Mouse (Mus musculus): ENCODE data around the gene Bhlhe41.

Bhlhe41 gene

GRCm38 (mm10) chr6:145845611-145846010, 19.7 kb downstream of the Bhlhe41 start:
- DNase-seq (ENCODE audit: low read depth, low spot score) = no peak

- no peak for DNase-seq (ENCODE audit: low read depth, low spot score)
These were observed 30.0 kb downstream of the Bhlhe41 start for GRCm38 (mm10) chr6:145835359-145835758.

GRCm38 (mm10) chr6:145832927-145833326, 32.4 kb downstream of the Bhlhe41 start:
- DNase-seq (ENCODE audit: low read depth, low spot score) = peak; percentile 58

- DNase-seq (ENCODE audit: low read depth, low spot score) = peak; percentile 70
These were observed 34.7 kb downstream of the Bhlhe41 start for GRCm38 (mm10) chr6:145830617-145831016.

GRCm38 (mm10) chr6:145830117-145830516, 35.2 kb downstream of the Bhlhe41 start:
- peak; percentile 87 for DNase-seq (ENCODE audit: low read depth, low spot score)

- DNase-seq (ENCODE audit: low read depth, low spot score) = no peak
These were observed 36.1 kb downstream of the Bhlhe41 start for GRCm38 (mm10) chr6:145829062-145829835.

- DNase-seq (ENCODE audit: low read depth, low spot score) = no peak
These were observed 39.1 kb downstream of the Bhlhe41 start for GRCm38 (mm10) chr6:145826305-145826704.

GRCm38 (mm10) chr6:145823588-145824234, 41.6 kb downstream of the Bhlhe41 start:
- peak; percentile 71 for DNase-seq (ENCODE audit: low read depth, low spot score)

- no peak for DNase-seq (ENCODE audit: low read depth, low spot score)
These were observed 42.3 kb downstream of the Bhlhe41 start for GRCm38 (mm10) chr6:145823103-145823502.

GRCm38 (mm10) chr6:145822218-145822617, 43.1 kb downstream of the Bhlhe41 start:
- no peak for DNase-seq (ENCODE audit: low read depth, low spot score)

- no peak for DNase-seq (ENCODE audit: low read depth, low spot score)
These were observed 46.2 kb downstream of the Bhlhe41 start for GRCm38 (mm10) chr6:145819151-145819550.

GRCm38 (mm10) chr6:145815200-145815599, 50.2 kb downstream of the Bhlhe41 start:
- DNase-seq (ENCODE audit: low read depth, low spot score) = no peak

GRCm38 (mm10) chr6:145811174-145811573, 54.2 kb downstream of the Bhlhe41 start:
- no peak for DNase-seq (ENCODE audit: low read depth, low spot score)

GRCm38 (mm10) chr6:145810015-145810414, 55.3 kb downstream of the Bhlhe41 start:
- DNase-seq (ENCODE audit: low read depth, low spot score) = no peak

- DNase-seq (ENCODE audit: low read depth, low spot score) = no peak
These were observed 55.8 kb downstream of the Bhlhe41 start for GRCm38 (mm10) chr6:145809566-145809965.

Data from brain, adult 2 months (tissue).